ENCODE assay signal across 27 mouse cellular contexts in genomic region chr7:67004220-67004619, GRCm38 (mm10).
DNase-seq lines count a peak whose midpoint lies in the region; ATAC-seq and TF ChIP-seq lines count a peak whose summit lies in the region.
"Had no signal": no experiment of that assay in that cellular context is flagged by ENCODE, and none has a peak within 500 bp of the region (broad histone marks: within the 10 kb centered on the region; RNA-seq: fewer than 3 reads in every experiment).

No protein-coding gene starts in this region.

- no peak overlapping the region for H3K4me3 ChIP-seq in heart, embryonic 10.5 days
- H3K4me3 ChIP-seq in heart, adult 2 months, result no peak overlapping the region
- H3K4me3 ChIP-seq: erythroblast, embryonic 14.5 days; heart, embryonic 12.5 days; hindbrain, embryonic 13.5 days; limb, embryonic 12.5 days; liver, embryonic 15.5 days; neural tube, embryonic 13.5 days had no signal

- 90% methylated on average over 5 of the region's 5 CpGs for WGBS in heart, embryonic 10.5 days
- 94% methylated on average over 5 of the region's 5 CpGs for WGBS in heart, adult 2 months

- H3K9ac ChIP-seq in heart, adult 2 months (ENCODE audit: low read depth, low read length), result no peak overlapping the region
- H3K9ac ChIP-seq: heart, embryonic 12.5 days; hindbrain, embryonic 13.5 days; limb, embryonic 12.5 days; liver, embryonic 15.5 days; lung, embryonic 14.5 days; neural tube, embryonic 13.5 days had no signal

- no peak overlapping the region for H3K27ac ChIP-seq in heart, embryonic 10.5 days
- H3K27ac ChIP-seq in heart, adult 2 months, result no peak overlapping the region
- H3K27ac ChIP-seq: hindbrain, embryonic 13.5 days; limb, embryonic 12.5 days; liver, embryonic 15.5 days; neural tube, embryonic 13.5 days; stomach, postnatal 0 days had no signal

- no peaks in the 10 kb centered on the region for H3K79me2 ChIP-seq in heart, adult 2 months (replicated peaks; ENCODE audit: control insufficient read depth, insufficient read depth, low read length)

- ATAC-seq in cerebellum, adult (ENCODE audit: insufficient number of reproducible peaks, low FRiP score, low TSS enrichment), result no peak
- ATAC-seq: intestine, embryonic 16.5 days had no signal

- TF ChIP-seq POLR2A in heart, adult 2 months (IDR thresholded peaks at IDR 0.05; ENCODE audit: insufficient read depth, low read depth, low read length), result no peak

- no peak for TF ChIP-seq EP300 in heart, adult 2 months (IDR thresholded peaks at IDR 0.05; ENCODE audit: insufficient read depth, low read depth, low read length)

- H3K36me3 ChIP-seq in heart, embryonic 10.5 days, result peaks cover 4% of the 10 kb centered on the region; the same call in 1 of the 2 replicates
- H3K36me3 ChIP-seq in heart, adult 2 months (ENCODE audit: control insufficient read depth, insufficient read depth, low read length), result no peaks in the 10 kb centered on the region
- H3K36me3 ChIP-seq: G1E; hindbrain, embryonic 13.5 days; liver, embryonic 15.5 days had no signal

- no peak for TF ChIP-seq CTCF in heart, adult 2 months (IDR thresholded peaks at IDR 0.05)

- H3K4me1 ChIP-seq in heart, embryonic 10.5 days, result no peaks in the 10 kb centered on the region
- H3K4me1 ChIP-seq in heart, adult 2 months (ENCODE audit: control insufficient read depth, insufficient read depth, low read length), result no peaks in the 10 kb centered on the region
- H3K4me1 ChIP-seq: heart, embryonic 12.5 days; hindbrain, embryonic 13.5 days; limb, embryonic 12.5 days; liver, embryonic 15.5 days; neural tube, embryonic 13.5 days had no signal

- H3K9me3 ChIP-seq in heart, embryonic 10.5 days, result no peaks in the 10 kb centered on the region
- H3K9me3 ChIP-seq: heart, embryonic 12.5 days; hindbrain, embryonic 13.5 days; limb, embryonic 12.5 days; liver, embryonic 15.5 days had no signal

- peak; percentile 32 for DNase-seq in adrenal gland, postnatal 14 days
- DNase-seq in adrenal gland, postnatal 4 days (ENCODE audit: low spot score in 2 of 2), result no peak
- peak; percentile 81 to 84 for DNase-seq in cerebellum, postnatal 10 days
- DNase-seq in heart, embryonic 10.5 days (ENCODE audit: low spot score), result peak; percentile 54
- no peak for DNase-seq in heart, adult 2 months
- peak; percentile 13 to 26 for DNase-seq in cerebellum, postnatal 36 days
- no peak for DNase-seq in left cerebral cortex, postnatal 4 days
- DNase-seq: gastrocnemius, postnatal 14 days; heart, adult 11 months; heart, postnatal 4 days; kidney, adult 9 months; kidney, postnatal 10 days; lung, embryonic 14.5 days; lung, postnatal 36 days; right cerebral cortex, postnatal 4 days; thymus, adult 18-20 months; thymus, postnatal 25 days had no signal

- H3K27me3 ChIP-seq in heart, embryonic 10.5 days (ENCODE audit: insufficient read depth, poor library complexity, severe bottlenecking), result no peaks in the 10 kb centered on the region
- no peaks in the 10 kb centered on the region for H3K27me3 ChIP-seq in heart, adult 2 months (ENCODE audit: control insufficient read depth, insufficient read depth, low read length)
- H3K27me3 ChIP-seq: heart, embryonic 12.5 days; hindbrain, embryonic 13.5 days; limb, embryonic 12.5 days; liver, embryonic 15.5 days; neural tube, embryonic 13.5 days had no signal

- intact Hi-C loops in heart, adult 2 months (cut with DNase I), result no loop called here
- intact Hi-C loops in left cerebral cortex, postnatal 4 days (cut with DNase I), result no loop called here

Comparison
In these comparisons a context has a peak if more than half of its experiments do, and no peak if none do; other contexts are left out.
1. DNase-seq: peak in adrenal gland, postnatal 14 days (single experiment), cerebellum, postnatal 10 days (2 of 2), heart, embryonic 10.5 days (single experiment) and cerebellum, postnatal 36 days (2 of 2); none in adrenal gland, postnatal 4 days (0 of 2), heart, adult 2 months (0 of 2) and left cerebral cortex, postnatal 4 days (single experiment).